Mouse (Mus musculus) frontal cortex, adult 2 months (tissue): ENCODE measurements around the gene Abcc1. TPM values are rescaled to one million over a fixed set of nuclear protein-coding genes. Genes with fewer than 3 reads are reported as not detected.
A peak's percentile ranks its signal among the peaks of the same experiment; 100 is the strongest.

Experiments
- DNase-seq, 2 experiments: peaks; one replicate each; pipeline ENCODE4 v3.0.0; 2022; ENCODE audit warnings: low spot score in 1 of 2; ENCODE audit errors: extremely low spot score in 1 of 2
- polyA plus RNA-seq: library from polyadenylated mRNA; depleted of rRNA; stranded (reverse); fragments of >200 nt; gene quantifications from 2 replicates; pipeline ENCODE4 v1.2.3, GENCODE M21; 2012; rRNA removed

Abcc1 gene
- 14.7 and 15.8 TPM in 2 replicates for polyA plus RNA-seq

DNA sequence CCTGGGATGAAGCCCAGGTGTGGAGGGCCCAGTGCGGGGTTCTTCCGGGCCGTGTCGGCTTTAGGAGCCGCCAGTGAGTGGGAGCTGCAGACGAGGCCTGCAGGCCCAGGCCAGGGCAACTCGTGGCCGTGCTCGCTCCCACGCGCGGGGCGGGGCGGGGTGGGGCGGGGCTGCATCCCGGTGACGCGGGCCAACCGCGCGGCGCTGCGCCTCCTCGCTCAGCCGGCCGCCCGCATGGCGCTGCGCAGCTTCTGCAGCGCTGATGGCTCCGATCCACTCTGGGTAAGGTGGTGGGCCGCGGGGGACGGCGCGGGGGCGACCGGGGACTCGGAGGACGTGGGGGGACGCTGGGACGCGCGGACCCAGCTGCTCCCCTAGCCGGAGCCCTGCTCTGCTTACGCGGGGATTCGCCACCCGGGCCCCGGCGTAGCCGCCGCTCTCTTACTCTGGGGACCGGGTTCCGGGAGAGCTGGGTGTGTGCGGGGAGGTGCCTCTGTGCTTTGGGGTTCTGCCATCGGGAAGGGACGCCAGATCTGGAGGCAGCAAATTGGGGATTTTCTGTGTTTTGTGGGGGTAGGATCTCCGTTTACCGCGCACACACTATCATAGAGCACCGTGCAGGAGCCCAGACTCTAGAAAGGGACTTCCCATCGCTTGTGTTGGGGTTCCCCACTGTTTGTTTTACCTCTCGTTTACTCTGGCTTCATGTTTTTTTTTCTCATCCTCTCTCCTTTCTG is at the start of gene Abcc1:
TSS of gene Abcc1 (plus strand) at position 197 of the 737 bp plus-strand sequence.
- DNase-seq = peak; percentile 33 to 80

DNA sequence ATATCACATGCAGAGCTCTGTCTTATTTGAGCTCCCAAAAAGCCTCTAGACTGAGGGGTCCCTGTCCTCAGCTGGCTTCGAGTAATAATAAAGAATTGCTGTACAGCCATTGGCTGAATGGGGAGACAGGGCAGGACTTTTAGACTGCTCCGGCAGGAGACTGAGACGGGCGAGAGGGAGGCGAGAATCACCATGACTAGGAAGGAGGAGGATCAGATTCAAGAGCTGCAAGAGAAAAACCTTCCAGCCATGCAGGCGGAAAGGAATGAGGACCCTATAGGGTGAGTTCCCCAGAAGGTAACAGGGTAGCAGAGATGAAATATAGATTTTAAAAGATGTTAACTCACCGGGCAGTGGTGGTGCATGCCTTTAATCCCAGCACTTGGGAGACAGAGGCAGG is 48.4 kb upstream of the Abcc1 start:
- DNase-seq = no peak

DNA sequence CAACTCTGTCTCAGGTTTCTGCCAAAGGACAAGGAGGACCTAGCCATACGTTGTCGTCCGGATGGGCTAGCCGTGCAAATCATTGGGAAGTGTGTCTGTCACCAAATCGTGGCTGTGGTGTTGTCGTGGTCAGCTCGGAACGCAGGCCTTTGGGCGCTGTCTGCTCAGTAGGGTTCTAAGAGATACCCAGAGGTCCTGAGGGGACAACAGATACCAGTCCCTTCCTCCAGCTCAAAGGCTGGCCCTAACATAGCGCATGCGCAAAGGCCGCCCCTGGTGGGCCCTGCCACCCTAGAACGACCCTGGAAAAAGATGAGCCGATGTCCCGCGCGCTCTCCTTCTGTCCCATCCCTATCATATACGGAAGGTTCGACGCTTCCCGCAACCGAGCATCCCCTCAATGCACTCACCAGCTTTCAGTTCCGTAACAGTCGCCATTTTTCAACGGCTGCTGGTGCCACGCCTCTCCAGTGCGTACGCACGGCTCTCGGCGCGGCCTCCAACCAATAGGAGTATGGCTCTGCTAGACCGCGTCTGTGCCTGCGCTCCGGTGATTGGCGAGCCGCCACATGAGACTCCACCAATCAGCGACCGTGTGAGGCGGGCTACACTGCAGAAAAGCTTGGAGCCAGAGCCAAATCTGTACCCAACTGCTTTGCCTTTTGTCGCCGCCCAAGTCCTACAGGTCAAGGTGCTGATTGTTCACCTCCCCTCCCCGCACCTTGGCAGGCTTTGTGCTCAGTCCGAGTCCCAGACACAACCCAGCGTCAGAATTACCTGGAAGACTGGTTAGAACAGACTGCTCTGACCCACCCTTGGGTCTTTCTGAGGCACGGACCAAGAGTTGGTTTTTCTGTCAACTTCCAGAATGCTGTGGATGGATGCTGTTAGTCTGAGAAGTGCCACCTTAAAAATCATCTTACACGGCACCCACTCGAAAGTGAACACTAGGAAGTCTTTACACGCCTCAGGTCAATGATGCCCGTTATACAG is 44.2 kb upstream of the Abcc1 start, which contains the start of gene Fopnl:
TSS of gene Fopnl (minus strand) at position 522 of the 993 bp plus-strand sequence.
- DNase-seq = peak; percentile 94 to 98

DNA sequence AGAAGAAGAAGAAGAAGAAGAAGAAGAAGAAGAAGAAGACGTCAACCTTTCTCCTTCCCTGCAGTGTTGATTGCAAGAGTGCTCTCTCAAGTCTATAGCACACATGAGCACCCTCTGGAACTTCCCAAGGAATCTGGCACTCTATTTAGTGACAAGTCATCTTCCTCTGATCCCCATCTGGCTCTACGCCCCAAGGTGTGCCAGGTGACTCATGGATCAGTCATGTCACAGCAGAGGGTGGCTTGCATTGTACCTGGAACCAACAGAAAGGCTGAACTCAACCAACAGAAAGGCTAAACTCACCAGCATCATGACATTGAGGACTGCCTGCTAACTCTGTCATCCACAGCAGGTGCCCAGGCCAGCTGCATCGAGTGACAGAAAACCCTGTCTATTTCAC is 41.7 kb upstream of the Abcc1 start:
- no peak for DNase-seq

DNA sequence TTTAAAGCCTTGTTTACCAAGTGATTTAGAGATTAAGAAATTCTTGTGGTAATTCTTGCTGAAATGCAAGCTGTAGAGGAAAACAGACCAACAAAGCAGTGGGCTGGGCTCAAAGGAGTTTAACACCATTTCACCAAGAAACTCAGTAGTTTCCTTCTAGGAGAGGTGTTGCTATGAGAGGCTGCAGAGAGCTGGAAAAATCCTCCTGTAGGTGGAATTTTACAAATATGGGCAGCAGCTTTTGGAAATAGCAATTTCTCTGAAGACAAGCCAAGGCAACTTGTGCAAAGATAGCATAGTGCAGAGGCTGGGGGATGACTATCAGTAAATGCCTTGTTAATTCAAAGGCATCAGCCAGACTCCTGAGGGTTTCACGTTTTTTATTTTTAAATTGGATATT is 40.9 kb upstream of the Abcc1 start:
- peak; percentile 30 to 39 for DNase-seq

DNA sequence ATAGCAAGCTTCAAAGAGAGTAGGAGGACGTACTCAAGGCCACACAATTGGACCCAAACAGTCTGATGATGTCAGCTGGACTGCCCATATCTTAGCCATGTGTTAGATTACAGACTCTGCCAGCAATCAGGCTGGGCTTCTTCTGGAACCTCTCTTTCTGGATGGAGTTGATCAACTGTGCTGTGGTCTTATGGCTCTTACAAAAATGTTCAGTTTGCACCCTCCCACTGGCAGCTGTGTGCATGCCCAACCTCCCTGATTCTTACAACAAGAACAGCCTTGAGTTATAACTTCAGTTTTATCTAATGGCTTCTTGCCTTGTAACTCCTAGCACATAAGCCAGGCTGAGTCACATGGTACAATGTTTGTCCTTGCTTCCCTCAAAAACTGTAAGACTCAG is 33.2 kb upstream of the Abcc1 start:
- DNase-seq = no peak

DNA sequence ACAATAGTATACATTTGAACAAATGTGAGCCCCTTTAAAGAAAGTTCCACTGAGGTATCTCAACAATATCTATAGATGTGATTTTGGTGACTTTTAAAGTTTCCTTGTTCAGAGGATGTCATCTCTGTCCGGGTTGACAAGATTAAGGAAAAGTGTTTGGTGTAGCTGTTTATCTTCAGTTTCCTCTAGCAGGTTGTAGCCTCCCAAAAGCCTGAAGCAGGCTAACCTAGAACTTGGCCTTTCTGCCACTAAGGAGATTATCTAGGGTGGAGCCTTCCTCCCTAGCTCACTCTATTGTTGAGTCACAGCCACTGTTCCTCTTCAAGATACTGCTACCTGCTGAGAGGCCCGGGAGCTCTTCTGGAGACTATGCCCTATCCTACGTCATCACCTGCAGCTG is 16.4 kb upstream of the Abcc1 start:
- DNase-seq = no peak

DNA sequence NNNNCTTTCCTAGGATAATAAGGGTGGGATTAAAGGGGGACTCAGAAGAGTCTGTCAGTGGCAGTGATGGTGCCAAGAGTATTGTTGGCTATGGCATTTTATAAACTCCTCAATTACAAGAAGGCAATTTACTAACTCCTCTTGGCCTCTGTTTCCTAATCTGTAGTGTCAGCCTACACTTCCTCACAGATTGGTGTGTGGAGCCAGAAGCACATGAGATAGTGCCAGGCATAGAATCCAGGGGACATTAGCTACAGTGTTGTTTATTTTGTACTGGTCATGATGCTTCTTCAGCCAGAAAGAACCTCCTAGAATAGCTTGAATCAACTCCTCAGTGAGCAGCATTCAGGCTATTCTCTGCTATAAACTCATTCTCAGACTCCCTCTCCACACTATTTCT is 9.8 kb upstream of the Abcc1 start:
- DNase-seq = no peak

DNA sequence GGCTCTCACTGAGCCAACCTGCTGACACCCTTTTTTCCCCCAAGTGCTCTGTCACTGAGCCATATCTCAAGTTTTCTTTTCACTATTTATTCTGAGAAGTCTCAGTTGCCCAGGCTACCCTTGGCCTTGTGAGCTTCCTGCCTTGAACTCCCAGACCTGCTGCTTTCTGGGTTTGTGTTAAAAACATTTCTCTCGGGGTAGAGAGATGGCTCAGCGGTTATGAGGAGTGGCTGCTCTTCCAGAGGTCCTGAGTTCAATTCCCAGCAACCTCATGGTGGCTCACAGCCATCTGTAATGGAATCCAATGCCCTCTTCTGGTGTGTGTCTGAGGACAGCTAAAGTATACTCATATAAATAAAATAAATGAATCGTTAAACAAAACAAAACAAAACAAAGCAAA is 9.1 kb upstream of the Abcc1 start:
- no peak for DNase-seq

DNA sequence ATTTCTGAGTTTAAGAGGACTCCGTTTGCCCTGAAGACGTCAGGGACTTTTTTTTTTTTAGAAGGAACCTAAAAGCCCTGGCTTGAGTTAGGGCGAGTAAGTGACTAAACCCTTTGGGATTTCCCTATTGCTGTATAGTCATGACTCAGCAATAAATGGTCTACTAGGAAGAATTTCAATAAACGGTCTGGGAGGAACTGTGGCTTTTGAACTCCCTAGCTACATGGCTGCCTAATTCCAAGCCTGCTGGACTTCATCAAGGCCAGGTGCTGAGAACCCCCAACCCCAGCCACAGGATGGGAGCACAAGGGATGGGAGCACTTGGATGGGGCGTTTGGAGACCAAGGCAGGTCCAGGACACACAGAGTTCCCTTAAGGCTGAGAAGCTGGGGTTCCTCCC is 8.7 kb upstream of the Abcc1 start:
- DNase-seq = no peak

DNA sequence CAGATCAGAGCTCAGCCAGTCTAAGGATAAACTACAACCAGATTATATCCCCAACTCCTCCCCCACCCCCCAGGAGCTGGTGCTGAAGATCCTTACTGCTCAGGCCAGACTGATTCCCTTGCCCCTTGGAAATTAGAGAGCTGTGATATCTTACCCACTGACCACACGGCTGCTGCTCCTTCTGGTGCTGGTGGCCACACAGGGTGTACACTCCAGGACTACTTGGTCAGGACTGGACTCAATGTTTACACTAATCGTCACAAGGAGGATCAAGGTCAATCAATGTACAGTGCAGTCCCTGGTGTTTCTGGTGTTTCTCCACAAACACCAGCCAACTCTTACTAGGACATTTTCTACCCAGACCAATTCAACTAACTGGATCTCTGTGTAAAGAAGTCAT is 3.5 kb upstream of the Abcc1 start:
- DNase-seq = no peak

DNA sequence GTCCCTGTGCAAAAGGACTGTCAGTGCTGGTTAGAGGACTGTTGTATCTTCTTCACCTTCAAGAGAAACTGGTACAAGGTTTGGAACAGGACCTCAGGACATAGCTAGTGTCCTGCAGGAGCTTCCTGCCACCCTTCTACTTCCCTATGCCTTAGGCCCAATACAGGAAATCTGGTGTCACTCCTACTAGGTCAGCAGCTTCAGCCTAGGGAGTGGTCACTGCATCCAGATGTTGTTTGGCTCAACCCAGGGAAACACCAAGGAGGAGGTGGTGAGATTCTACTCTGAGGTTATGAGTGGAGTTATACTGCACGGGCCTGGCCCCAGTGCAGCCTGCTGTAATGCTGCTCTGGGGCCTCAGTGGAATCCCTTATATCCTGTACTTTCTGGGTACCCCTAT is 2.8 kb upstream of the Abcc1 start:
- no peak for DNase-seq

DNA sequence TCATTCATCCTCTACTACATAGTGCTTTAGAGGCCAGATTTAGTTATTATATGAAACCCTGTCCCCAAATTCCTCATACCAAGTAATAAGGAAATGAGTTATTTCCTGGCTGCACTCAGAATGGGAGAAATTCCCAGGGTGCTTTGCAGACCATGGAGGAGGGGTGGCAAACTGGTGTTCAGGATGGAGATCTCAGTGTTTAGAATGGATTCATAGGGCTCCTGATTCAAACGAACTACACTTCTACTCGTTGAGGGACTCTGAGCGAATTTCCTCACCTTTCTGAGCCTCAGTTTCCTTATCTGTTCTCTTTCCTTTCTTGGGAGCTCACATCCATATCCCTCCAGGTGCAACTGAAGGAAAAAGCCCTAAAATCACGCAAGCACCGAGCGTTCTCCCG is 427 bp upstream of the Abcc1 start:
- DNase-seq = peak in 1 of 2 experiments; percentile 66

DNA sequence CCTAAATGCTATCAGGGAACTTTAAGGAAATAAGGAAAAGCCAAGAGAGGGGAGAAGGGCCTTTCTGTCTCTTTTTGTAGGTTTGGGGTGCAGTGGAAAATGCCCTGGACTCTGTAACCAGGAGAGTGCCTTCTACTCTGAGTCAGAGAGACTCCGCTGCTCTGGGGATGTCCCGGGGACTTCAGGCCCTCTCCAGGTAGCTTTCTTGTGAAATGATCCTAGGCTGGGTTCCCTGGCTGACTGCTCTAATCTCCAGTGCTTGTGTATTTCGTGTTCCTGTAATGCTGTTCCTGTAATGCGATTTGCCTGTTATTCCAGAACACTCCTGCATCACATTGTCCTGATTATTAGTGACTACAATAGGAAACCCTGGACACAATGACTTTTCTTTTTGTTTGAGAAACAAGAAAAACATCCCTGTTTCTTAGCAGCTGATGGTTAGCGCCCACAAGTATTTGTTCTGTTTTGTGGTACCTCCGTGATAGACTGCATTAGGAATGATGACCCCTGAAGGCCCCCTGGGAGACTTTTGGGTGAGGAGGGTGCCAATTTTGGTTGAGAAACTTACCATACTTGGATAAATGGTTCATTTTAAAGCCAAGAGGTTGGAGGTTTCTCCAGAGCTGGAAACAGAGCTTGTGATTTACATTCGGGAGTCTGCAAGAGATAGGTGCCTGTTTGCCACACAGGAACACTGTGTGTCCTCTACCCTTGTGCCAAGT is 902 bp downstream of the Abcc1 start:
- DNase-seq = peak in 1 of 2 experiments; percentile 20

DNA sequence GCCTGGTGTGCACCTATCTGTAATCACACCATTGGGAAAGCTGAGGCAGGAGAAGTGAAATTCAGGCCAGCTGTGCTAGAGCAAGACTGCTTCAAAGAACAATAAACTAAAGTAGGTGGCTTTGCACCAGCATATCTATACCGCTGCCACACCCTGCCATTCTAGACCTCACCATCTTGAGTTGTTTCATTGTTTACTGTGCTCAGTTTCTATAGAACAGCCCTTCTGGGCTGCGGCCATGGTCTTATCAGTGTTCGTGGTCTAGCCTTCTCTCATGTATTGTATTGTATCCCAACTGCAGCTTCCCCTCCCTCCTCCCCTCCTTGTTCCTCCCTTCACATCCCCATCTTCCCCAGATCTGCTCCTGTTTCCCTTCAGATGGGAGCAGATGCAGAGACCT is 2.1 kb downstream of the Abcc1 start:
- DNase-seq = no peak

DNA sequence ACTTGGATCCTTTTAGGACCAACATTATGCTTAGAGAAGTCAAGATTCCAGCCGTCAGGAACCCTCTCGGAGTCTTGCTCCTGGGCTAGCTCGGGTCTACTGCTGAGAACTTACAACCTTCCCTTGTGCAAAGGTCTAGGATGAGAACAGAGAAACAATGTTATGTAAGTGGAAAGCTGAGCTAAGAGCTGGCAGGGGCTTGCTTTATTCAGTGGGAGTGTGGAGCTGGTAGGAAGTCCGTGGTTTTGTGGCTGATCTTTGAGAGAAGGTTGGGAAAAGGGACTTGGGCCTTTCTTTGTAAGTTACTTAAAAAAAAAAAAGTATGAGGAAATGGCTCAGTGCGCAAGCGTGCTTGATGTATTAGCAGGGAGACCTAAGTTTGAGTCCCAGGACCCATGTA is 2.7 kb downstream of the Abcc1 start:
- DNase-seq = no peak

DNA sequence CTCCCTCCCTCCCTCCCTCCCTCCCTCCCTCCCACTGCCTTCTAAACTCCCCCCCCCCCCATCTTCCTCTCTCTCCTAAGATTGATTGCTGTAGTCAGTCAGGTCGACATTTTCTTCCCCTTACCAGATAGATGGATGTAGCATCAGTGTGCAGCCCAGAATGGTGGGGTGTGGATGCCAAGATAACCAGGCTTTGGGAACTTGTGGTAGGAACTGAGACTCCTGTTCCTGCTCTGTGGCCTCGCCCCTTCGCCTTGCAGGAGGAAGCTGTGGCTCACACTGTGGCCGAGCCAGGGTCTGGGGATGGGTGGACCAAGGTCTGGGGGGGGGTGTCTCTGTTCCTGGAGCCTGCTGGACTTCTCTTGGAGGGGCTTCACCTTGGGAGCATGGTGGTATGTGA is 4.1 kb downstream of the Abcc1 start:
- no peak for DNase-seq

DNA sequence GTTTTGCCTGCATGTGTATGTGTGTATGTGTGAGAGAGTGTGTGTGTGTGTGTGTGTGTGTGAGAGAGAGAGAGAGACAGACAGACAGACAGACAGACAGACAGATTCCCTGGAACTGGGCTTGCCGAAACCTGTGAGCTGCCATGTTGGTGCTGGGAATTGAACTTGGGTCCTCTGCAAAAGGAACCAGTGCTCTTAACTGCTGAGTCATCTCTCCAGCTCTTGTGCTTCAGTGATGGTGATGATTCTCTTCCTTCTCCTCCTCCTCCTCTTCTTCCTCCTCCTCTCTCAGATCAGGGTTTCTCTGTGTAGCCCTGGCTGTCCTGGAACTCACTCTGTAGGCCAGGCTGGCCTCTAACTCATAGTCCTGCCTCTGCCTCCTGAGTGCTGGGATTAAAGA is 4.7 kb downstream of the Abcc1 start:
- no peak for DNase-seq

DNA sequence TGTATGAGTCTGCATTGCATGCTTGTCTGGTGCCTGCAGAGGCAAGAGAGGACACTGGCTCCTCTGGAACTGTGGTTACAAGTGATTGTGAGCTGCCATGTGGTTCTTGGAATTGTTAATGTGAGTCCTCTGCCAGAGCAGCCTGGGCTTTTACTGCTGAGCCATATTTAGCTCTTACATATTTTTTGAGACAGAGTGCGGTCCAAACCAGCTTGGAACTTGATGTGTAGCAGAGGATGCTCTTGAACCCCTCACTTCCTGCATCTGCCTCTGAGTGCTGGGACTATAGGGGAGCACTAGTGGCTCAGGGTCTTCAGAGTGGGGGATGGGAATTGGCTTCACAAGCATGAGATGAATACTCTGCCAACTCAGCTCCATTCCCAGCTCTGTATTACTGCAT is 10.0 kb downstream of the Abcc1 start:
- peak; percentile 59 to 65 for DNase-seq

DNA sequence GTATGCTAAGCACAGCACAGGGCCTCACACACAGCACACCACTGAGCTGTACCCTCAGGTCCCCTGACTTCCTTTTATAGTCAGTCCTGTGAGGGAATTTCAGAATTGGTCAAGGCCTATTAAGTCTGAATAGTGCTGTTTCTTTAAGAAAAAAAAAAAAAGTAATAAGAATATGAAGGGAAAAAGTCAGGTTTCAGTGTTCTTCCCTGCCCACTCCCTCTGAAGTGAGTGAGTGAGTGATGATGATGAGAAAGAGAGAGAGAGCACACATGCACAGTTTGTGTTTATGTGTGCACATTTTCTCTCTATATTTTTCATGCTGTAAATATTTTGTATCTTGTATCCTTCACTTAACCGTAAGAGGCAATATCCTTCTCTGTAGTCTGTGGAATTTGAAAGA is 11.0 kb downstream of the Abcc1 start:
- no peak for DNase-seq

DNA sequence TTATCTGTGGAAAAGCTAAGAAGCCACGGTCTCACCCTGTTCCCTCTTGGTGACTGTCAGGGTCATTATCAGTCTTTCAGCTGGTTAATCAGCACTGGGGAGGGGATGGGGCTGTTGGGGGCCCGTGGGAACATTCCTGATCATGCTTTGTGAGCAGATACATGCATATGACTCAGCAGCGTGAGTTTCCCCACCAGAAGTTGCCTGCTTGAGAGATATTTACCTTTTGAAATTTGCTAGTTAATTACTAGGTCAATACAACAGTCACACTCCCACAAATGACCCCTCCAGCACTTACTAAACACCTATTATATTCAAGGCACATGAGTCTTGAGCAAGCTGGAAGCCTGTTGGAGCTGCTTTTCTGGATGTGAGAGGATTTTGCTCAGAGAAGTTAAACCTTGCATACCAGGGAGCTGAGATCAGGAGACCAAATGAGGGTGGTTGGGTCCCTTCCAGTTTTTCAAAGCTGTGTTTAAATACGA is 11.5 kb downstream of the Abcc1 start:
- DNase-seq = no peak
